Mouse (Mus musculus): ENCODE results near the gene Nr0b2.
"Not testable (repeated sequence)": the region's sequence is repeated elsewhere in the genome, so short reads cannot be mapped to it uniquely, and the experiment has no call there.

Gene Nr0b2

GRCm38 (mm10) chr4:133552768-133553447, at the start of gene Nr0b2:
Nr0b2 (plus strand) TSS chr4:133553376.
- no peak for DNase-seq

- no peak for DNase-seq
Measured at GRCm38 (mm10) chr4:133504300-133504699, 48.9 kb upstream of the Nr0b2 start.

DNA sequence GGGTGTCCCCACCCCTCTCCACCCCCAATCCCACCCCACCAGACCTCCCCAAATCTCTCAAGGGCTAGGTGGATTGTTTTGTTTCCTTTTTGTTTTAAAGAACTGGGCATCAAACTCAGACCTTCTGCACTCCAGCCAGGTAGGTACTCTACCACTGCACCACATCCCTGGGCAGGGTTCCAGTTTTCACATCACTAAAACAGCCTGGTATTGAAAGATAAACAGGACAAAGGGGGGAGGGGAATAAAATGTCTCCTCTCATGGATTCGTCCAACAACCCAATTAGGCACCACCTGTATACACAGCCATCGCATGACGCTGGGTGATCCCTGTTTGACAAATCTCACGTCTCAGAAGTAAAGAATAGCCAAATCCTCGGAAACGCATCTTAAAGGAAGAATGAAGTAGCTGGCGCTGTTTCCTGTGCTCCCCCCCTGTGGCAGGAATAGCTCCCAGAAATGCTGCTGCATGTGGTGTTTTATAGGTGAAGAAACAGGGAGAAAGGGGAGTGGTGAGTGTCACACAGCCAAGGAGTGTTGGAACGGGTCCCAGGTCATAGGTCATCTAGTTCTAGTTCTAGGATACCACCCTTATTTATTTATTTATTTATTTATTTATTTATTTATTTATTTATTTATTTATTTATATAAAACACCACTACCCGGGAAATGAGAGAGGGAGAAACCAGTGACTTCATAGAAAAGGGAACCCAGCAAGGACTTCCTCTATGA, 48.3 kb upstream of the Nr0b2 start:
- DNase-seq: no peak

DNA sequence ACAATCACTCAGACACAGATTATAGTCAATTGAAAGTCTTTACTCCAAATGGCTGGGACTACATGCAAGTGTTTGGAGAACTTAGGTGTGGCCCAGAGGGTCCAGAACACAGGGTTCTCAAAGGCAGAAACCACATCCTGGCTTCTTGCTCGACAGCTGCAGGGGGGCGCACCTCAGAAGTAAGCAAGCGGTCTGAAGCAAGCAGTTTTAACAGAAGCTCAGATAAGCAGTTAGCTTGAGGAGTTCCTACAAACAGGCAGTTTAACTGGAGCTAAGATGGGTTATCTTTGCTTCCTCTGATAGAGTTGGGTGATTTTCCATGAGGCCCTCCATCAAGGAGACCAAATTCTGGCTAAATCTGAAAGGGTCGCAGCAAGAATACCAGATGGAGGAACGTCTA, 46.6 kb upstream of the Nr0b2 start:
- peak; percentile 63 to 79 for DNase-seq

- no peak for DNase-seq
Measured at GRCm38 (mm10) chr4:133508990-133509389, 44.2 kb upstream of the Nr0b2 start.

DNA sequence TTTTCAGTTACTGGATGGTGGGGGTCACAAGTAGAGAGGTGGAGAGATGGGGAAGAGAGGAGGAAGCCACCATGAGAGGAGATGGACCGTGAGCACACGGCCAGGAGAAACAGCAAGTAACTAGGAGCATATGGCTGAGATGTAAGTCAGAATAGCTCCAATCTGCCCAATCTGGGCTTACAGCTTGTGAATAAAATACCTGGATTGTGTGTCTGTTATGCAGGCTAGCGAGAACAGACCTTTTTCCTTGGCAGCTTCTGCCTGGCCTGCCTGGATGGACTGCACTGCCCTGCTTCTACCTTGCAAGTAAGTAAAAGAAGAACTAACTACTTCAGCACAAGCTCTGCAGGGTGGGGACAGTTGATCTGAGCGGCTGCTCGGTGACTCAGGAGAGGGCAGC, 42.1 kb upstream of the Nr0b2 start:
- no peak for DNase-seq

DNA sequence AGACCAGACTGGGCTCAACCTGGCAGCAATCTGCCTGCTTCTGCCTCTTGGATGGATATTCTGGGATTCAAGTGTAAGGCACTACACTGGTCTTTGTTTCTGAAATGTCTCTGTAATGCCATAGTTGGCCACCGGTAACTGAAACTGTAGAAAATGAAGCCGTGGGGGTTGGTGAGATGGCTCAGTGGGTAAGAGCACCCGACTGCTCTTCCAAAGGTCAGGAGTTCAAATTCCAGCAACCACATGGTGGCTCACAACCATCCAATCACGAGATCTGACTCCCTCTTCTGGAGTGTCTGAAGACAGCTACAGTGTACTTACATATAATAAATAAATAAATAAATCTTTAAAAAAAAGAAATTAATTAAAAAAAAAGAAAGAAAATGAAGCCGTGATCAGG, 40.7 kb upstream of the Nr0b2 start:
- DNase-seq: not testable (repeated sequence)

GRCm38 (mm10) chr4:133512972-133513371, 40.2 kb upstream of the Nr0b2 start:
- DNase-seq: peak; percentile 45 to 62

GRCm38 (mm10) chr4:133518601-133519368, 34.4 kb upstream of the Nr0b2 start, which contains the start of gene Kdf1:
Kdf1 (plus strand) TSS chr4:133518963.
- DNase-seq: no peak

- DNase-seq: no peak
Measured at GRCm38 (mm10) chr4:133519369-133519665, 33.9 kb upstream of the Nr0b2 start.

DNA sequence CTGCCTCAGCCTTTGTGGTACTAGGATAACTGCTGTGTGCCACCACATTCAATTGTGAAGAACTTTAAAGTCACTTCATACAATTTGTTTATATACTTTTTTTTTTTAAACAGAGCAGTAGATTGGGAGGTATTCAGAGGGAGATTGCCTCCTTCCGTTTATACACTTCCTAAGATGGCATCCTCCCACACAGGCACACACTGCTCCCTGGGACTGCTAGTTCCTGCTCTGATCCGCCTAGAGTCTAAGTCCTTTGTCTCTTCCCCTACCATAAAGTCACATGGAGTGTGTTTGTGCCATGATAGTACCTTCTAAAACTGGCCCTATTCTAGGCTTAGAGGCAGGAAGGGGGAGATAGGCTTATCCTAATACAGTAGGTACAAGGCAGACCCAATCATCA, 31.7 kb upstream of the Nr0b2 start:
- DNase-seq: no peak

DNA sequence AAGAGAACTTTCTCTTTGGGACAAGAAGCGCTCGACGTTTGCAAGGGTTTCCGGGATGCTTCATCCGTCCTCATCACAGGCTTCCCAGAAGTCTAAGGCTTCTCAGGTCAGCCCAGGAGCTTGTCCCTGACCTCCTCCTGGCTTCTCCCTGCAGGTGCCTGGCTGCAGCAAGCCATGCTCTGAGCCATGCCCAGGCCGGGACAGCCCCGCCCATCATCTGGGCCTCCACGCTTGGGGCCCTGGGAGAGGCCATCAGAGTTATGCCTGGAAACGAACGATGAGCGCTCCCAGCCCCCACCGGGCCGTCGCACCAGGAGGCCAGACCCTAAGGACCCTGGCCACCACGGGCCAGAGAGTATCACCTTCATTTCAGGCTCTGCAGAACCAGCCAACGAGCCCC, 25.4 kb upstream of the Nr0b2 start:
- no peak for DNase-seq

GRCm38 (mm10) chr4:133532777-133533176, 20.4 kb upstream of the Nr0b2 start:
- no peak for DNase-seq

DNA sequence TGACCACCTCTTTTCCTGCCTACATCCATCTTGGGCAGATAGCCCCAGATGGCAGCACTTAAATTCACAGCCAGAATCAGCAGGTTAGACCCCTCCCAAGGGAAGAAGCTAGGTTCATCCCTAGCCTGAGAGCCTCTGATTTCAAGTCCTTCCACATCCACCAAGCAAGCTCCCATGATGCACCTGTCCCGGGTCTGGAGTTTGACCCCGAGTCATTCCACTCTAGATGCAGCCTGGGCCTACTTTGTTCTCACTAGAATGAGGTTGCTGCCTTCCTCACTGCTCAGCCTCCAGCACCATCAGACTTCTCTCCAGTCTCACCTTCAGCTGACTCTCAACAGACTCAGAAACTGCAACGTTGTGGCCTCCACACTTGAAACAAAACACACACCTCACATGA, 17.1 kb upstream of the Nr0b2 start:
- no peak for DNase-seq

DNA sequence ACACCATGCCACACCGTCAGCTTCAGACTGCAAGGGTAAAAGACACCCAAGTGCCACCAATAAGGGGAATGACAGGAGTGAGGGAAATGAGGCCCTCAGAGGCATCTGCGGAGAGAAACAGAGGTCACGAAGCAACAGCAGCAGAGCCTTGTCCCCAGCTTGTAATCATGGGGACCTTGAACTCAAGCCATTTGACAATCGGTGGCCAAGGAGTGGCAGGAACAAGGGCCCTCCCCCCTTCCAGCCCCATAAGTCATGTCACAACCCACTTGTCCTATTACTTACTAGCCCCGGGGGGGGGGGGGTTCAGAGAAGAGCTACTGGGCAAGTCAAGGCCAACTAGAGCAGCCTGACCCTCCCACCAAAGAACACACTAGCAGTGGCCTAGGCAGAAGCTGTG, 16.5 kb upstream of the Nr0b2 start:
- DNase-seq: no peak

DNA sequence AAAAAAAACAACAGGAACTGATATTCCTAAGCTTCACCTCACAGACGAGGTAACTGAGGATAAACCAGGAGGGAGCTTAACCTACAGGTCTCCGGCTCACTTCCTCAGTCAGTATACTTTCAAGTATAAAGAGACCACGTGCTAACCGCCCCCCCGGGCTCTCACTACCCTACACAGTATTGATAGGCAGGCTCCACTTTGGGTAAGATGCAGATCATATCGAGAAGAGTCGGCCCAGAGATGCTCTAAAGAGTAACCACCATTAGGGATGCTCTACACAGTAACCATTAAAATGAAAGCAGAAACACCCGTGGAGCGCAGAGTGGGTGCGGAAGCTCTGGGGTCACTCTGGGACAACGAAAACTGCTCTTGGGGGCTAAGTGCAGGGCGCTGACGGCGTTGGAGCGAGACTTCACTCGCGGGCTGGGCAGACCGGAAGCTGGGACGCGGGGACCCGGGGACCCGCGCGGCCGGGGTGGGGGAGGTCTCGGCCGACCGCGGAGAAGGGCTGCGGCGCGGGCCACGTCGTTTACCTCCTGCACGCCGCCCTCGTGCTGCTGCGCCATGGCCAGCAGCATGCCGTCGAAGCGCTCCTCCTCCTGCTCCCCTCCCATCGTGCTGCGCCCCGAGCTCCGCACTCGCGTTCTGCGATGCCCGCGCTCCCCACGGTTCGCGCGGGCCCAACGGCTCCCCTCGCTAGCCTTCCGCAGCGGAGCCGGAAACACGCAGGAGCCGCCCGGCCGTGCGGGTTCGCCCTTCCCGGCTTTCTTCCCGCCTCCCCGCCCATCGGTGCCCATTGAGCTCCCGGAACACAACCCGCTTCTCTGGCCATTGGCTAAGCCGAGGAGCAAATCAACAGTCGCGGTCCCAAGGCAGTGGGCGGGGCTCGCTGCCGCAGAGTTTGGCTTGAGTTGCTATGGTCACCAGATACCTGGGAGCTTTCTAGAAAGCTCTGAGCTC, 7.6 kb upstream of the Nr0b2 start, which contains the start of gene Nudc:
TSS of gene Nudc (minus strand) at position 725 of the 960 bp plus-strand sequence.
- DNase-seq: peak; percentile 94 to 95

DNA sequence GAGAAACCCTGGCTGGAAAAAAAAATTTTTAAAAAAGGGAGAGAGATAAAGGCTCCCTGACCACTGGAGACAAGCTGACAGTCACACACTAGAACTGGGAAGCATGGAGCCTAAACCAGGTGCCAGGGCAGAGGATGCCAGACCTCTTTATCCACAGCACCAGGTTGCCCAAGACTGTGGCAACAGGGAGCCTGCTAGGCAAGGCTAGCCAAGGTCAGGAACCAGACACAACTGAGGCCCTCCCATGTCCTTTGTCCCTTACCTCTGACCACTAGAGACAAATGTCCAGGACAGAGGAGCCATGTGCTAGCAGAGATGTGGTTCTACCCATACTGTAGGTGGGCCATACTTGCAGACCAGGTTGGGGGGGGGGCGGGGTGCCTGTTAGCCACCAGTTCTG, 1.1 kb upstream of the Nr0b2 start:
- no peak for DNase-seq

DNA sequence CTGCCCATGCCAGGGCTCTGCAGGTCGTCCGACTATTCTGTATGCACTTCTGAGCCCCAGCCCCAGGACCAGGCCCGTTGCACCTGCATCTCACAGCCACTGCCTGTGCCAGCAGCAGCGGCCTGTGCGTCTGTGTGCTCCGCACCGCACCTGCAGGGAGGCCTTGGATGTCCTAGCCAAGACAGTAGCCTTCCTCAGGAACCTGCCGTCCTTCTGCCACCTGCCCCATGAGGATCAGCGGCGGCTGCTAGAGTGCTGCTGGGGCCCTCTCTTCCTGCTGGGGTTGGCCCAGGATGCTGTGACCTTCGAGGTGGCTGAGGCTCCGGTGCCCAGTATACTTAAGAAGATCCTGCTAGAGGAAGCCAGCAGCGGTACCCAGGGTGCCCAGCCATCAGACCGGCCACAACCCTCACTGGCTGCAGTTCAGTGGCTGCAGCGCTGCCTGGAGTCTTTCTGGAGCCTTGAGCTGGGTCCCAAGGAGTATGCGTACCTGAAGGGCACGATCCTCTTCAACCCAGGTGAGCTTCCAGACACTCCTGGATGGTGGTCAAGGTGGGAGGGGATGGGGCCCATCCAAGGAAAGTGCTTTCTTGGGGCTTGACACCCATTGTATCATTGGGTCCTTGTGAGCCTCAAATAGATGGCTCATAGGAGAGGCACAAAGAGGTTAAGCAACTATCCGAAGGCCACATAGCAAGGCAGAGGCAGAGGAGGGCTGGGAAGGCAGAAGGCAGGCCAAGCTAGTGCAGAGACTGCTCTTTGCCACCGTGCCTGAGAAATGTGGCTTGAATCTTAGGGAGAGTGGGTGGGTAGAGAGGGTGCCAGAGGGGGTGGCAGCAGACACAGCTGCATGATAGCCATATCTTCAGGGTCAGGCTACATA, 513 bp downstream of the Nr0b2 start:
- no peak for DNase-seq

DNA sequence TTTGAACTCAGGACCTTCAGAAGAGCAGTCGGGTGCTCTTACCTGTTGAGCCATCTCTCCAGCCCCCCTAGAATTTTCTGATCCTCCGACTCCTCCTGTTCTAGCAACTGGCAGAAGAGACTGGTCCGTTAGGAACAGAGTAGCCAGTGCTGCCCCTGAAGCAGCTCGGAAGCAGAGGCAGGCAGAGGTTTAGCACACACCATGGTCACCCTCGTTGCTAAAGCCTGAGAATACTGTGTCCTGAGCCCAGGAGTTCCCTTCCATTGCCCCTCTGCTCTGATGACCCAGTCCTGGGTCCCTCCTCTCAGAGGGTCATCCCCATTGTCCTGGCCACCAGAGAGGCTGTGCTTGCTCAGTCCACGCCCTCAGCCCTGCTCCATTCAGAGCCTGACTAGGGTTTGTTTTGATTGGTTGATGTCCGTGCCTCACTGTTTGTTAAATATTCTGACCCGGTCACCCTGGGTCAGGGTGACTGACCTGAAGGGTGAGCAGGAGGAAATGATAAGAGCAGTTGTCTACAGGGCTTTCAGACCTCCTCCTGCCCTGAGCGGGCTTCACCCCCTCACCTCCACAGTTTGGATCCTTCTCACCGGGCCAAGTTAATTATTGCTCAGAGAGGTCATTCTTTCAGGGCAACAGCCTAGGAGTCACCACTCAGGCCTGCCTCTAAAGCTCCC, 4.0 kb downstream of the Nr0b2 start:
- no peak for DNase-seq

- DNase-seq: no peak
Measured at GRCm38 (mm10) chr4:133559846-133560245, 6.7 kb downstream of the Nr0b2 start.

DNA sequence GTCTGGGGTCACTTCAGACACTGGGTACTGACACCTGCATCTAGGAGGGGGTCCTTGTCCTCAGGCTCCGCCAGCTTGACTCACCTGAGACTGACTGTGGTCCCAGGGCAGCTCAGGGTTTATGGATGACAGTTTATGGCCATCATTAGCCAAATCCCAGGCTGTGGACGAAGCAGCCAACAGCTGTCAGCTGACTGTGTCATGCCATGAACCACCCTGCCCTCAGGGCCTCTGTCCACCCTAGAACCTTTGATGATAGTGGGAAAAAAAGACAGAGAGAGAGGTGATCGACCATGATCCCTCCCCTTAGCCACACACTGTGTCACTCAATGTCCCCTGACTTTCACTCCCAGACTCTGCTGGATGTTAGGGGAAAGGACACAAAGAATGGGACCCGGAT, 8.4 kb downstream of the Nr0b2 start:
- DNase-seq: no peak
